Mouse (Mus musculus) WW6 (cell line): ENCODE measurements at regions not wholly inside any gene's neighbourhood (a gene's known extent, or its start where the extent isn't known, plus 50 kb on each side); places are given as distances from the start of the nearest gene placed in this dataset.

Source experiments
- DNase-seq: peaks from one replicate; pipeline ENCODE4 v3.0.0-alpha.2; 2013; ENCODE audit warnings: low read depth, low spot score

GRCm38 (mm10) chr2:173368899-173369298 lies 92.6 kb upstream of the Pmepa1 start:
- no peak for DNase-seq

- no peak for DNase-seq
These were observed 100.6 kb upstream of the Pmepa1 start for GRCm38 (mm10) chr2:173376926-173377325.

- no peak for DNase-seq
These were observed 101.3 kb upstream of the Pmepa1 start for GRCm38 (mm10) chr2:173377497-173378257.

GRCm38 (mm10) chr2:173379736-173380135 lies 103.4 kb upstream of the Pmepa1 start:
- DNase-seq, result no peak

GRCm38 (mm10) chr2:173380341-173380761 lies 104.0 kb upstream of the Pmepa1 start:
- DNase-seq, result no peak

GRCm38 (mm10) chr2:173382176-173382813 lies 106.0 kb upstream of the Pmepa1 start:
- DNase-seq, result no peak

- DNase-seq, result no peak
These were observed 108.7 kb upstream of the Pmepa1 start for GRCm38 (mm10) chr2:173384935-173385586.

GRCm38 (mm10) chr2:173385722-173386141 lies 109.4 kb upstream of the Pmepa1 start:
- DNase-seq, result no peak

GRCm38 (mm10) chr2:173388140-173388539 lies 111.8 kb upstream of the Pmepa1 start:
- DNase-seq, result no peak

GRCm38 (mm10) chr2:173392557-173393323 lies 116.4 kb upstream of the Pmepa1 start:
- no peak for DNase-seq

GRCm38 (mm10) chr2:173393324-173393592 lies 116.9 kb upstream of the Pmepa1 start:
- DNase-seq, result no peak

- no peak for DNase-seq
These were observed 119.2 kb upstream of the Pmepa1 start for GRCm38 (mm10) chr2:173395526-173395925.

- no peak for DNase-seq
These were observed 121.6 kb upstream of the Pmepa1 start for GRCm38 (mm10) chr2:173397846-173398331.

- no peak for DNase-seq
These were observed 116.8 kb upstream of the 1700021F07Rik start for GRCm38 (mm10) chr2:173405629-173406028.

GRCm38 (mm10) chr2:173406344-173407094 lies 115.9 kb upstream of the 1700021F07Rik start:
- DNase-seq, result no peak

GRCm38 (mm10) chr2:173407133-173407532 lies 115.3 kb upstream of the 1700021F07Rik start:
- DNase-seq, result no peak

GRCm38 (mm10) chr2:173408681-173409081 lies 113.7 kb upstream of the 1700021F07Rik start:
- DNase-seq, result no peak

GRCm38 (mm10) chr2:173409433-173409832 lies 113.0 kb upstream of the 1700021F07Rik start:
- DNase-seq, result no peak

- no peak for DNase-seq
These were observed 108.3 kb upstream of the 1700021F07Rik start for GRCm38 (mm10) chr2:173413906-173414656.

GRCm38 (mm10) chr2:173415429-173415828 lies 107.0 kb upstream of the 1700021F07Rik start:
- DNase-seq, result no peak
